Mouse (Mus musculus) mammary gland, adult 2 months (tissue): Measurements from ENCODE around the gene Kdm7a. TPM values are rescaled to one million over a fixed set of nuclear protein-coding genes. Genes with fewer than 3 reads are reported as not detected.

Experiments used
- polyA plus RNA-seq: library from polyadenylated mRNA; depleted of rRNA; stranded (reverse); fragments of >200 nt; gene quantifications from 2 replicates; pipeline ENCODE4 v1.2.3, GENCODE M21; 2012; ENCODE audit warnings: low replicate concordance; rRNA removed

The Kdm7a gene
- 3.3 and 4.6 TPM in 2 replicates for polyA plus RNA-seq

GRCm38 (mm10) chr6:39206581-39207461, at the start of gene Kdm7a:
Kdm7a (minus strand) TSS chr6:39206789.

GRCm38 (mm10) chr6:39117584-39118455, 88.8 kb downstream of the Kdm7a start, which contains the start of gene Parp12:
Parp12 (minus strand) TSS chr6:39118349.

Other genes with a start within 250 kb of the Kdm7a start
- 30.0 and 33.9 TPM in 2 replicates for gene Parp12, start 88.4 kb downstream of the Kdm7a start, polyA plus RNA-seq
- gene Slc37a3, start 170.9 kb upstream of the Kdm7a start, polyA plus RNA-seq, result 15.8 and 18.4 TPM in 2 replicates
- gene Rab19, start 174.4 kb upstream of the Kdm7a start, polyA plus RNA-seq, result 2.3 and 2.8 TPM in 2 replicates
- 23.1 and 24.1 TPM in 2 replicates for gene Mkrn1, start 213.7 kb upstream of the Kdm7a start, polyA plus RNA-seq